ENCODE assay signal across 27 mouse cellular contexts in the genomic region with DNA sequence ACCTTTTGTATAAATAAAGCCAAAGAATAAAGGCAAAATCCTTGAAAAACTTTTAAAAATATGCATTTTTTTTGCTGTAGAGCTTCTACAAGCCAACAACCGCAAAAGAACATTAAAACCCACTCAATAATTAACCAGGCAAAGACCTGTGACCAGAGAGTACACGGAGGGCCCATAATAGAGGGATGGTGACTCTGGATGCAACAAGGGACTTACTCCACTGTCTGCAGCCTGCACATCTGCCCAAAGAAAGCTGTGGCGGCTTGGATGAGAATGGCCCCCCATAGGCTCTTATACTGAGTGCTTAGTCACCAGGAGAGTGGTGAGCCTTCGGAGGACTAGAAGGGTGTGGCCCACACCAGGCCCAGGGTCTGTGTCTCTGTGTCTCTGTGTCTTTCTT. TPM values are rescaled to one million over a fixed set of nuclear protein-coding genes. Genes with fewer than 3 reads are reported as not detected.
"Had no signal": no experiment of that assay in that cellular context is flagged by ENCODE, and none has a peak within 500 bp of the region (broad histone marks: within the 10 kb centered on the region; RNA-seq: fewer than 3 reads in every experiment).

No protein-coding gene starts in this region.

- DNase-seq: kidney, adult 8-10 months; kidney, postnatal 4 days; left cerebral cortex, postnatal 4 days; lung, adult 18-20 months; lung, postnatal 10 days; lung, postnatal 4 days; midbrain, embryonic 14.5 days; thymus, adult 18-20 months; thymus, postnatal 36 days had no signal

- H3K27me3 ChIP-seq: limb, embryonic 12.5 days; limb, embryonic 15.5 days; liver, embryonic 12.5 days; lung, embryonic 15.5 days had no signal

- H3K9ac ChIP-seq: limb, embryonic 12.5 days; limb, embryonic 15.5 days; liver, embryonic 12.5 days; lung, embryonic 15.5 days had no signal

- ATAC-seq: intestine, postnatal 0 days; liver, embryonic 12.5 days had no signal

- H3K4me3 ChIP-seq: limb, embryonic 12.5 days; limb, embryonic 15.5 days; liver, embryonic 12.5 days; lung, embryonic 15.5 days had no signal

- H3K36me3 ChIP-seq: limb, embryonic 12.5 days; limb, embryonic 15.5 days; liver, embryonic 12.5 days; lung, embryonic 15.5 days had no signal

- H3K4me1 ChIP-seq: limb, embryonic 15.5 days; lung, embryonic 15.5 days had no signal

- H3K9me3 ChIP-seq: limb, embryonic 12.5 days; limb, embryonic 15.5 days; liver, embryonic 12.5 days; lung, embryonic 15.5 days had no signal

- H3K4me2 ChIP-seq: limb, embryonic 12.5 days; limb, embryonic 15.5 days; liver, embryonic 12.5 days; lung, embryonic 15.5 days; midbrain, embryonic 11.5 days had no signal

- H3K27ac ChIP-seq: limb, embryonic 12.5 days; limb, embryonic 15.5 days; liver, embryonic 12.5 days; lung, embryonic 15.5 days had no signal

RNA-seq across cellular contexts. Expression of a gene that starts 24.1 kb away (rescaled TPM):
- total RNA-seq: layer of hippocampus, adult 18-20 months; layer of hippocampus, postnatal 14 days; left cerebral cortex, adult 8-10 months; left cerebral cortex, postnatal 14 days; left cerebral cortex, postnatal 4 days; megakaryocyte-erythroid progenitor cell, adult 5-6 weeks; midbrain, postnatal 0 days had no signal
- polyA plus RNA-seq: intestine, embryonic 14.5 days; intestine, postnatal 0 days; limb, embryonic 12.5 days; limb, embryonic 15.5 days; liver, embryonic 12.5 days; lung, embryonic 15.5 days; midbrain, embryonic 11.5 days; midbrain, embryonic 14.5 days; neural tube, embryonic 11.5 days; neural tube, embryonic 14.5 days; small intestine, adult 2 months; stomach, embryonic 16.5 days; urinary bladder, adult 2 months had no signal
